Mouse (Mus musculus) E14TG2a.4 (cell line): ENCODE data around the gene Drc7.

Experiments
- CTCF ChIP-seq: conservative IDR thresholded peaks from 2 replicates; pipeline ENCODE4 v1.5.1; 2014; ENCODE audit warnings: low read length
- NANOG ChIP-seq: IDR thresholded peaks from 2 replicates; pipeline ENCODE4 v1.6.1; 2014; ENCODE audit warnings: borderline replicate concordance, low read length, mixed read lengths

- TF ChIP-seq CTCF (no peak), NANOG (no peak)
These were observed 17.6 kb upstream of the Drc7 start for GRCm38 (mm10) chr8:95037106-95037925.
